Mouse (Mus musculus): ENCODE results near the gene Otulin.

Otulin gene

GRCm38 (mm10) chr15:27612533-27613221, 17.8 kb downstream of the Otulin start:
- DNase-seq = peak; percentile 37 to 69

- DNase-seq = no peak
Observed at GRCm38 (mm10) chr15:27609554-27609953, 20.9 kb downstream of the Otulin start.

GRCm38 (mm10) chr15:27605252-27605651, 25.2 kb downstream of the Otulin start:
- DNase-seq = no peak

GRCm38 (mm10) chr15:27604558-27604957, 25.9 kb downstream of the Otulin start:
- DNase-seq = no peak

GRCm38 (mm10) chr15:27600524-27600923, 30.0 kb downstream of the Otulin start:
- DNase-seq = no peak

- no peak for DNase-seq
Observed at GRCm38 (mm10) chr15:27598786-27599385, 31.6 kb downstream of the Otulin start.

GRCm38 (mm10) chr15:27597516-27597915, 33.0 kb downstream of the Otulin start:
- DNase-seq = no peak

GRCm38 (mm10) chr15:27596463-27597140, 33.9 kb downstream of the Otulin start:
- no peak for DNase-seq

GRCm38 (mm10) chr15:27595560-27595959, 34.9 kb downstream of the Otulin start:
- DNase-seq = no peak

GRCm38 (mm10) chr15:27594973-27595372, 35.5 kb downstream of the Otulin start:
- no peak for DNase-seq

GRCm38 (mm10) chr15:27593717-27594116, 36.8 kb downstream of the Otulin start:
- no peak for DNase-seq

GRCm38 (mm10) chr15:27592620-27593320, 37.7 kb downstream of the Otulin start:
- no peak for DNase-seq

GRCm38 (mm10) chr15:27590812-27591211, 39.7 kb downstream of the Otulin start:
- DNase-seq = no peak

- no peak for DNase-seq
Observed at GRCm38 (mm10) chr15:27588087-27588826, 42.2 kb downstream of the Otulin start.

- no peak for DNase-seq
Observed at GRCm38 (mm10) chr15:27586093-27586480, 44.4 kb downstream of the Otulin start.

GRCm38 (mm10) chr15:27585466-27586092, 44.9 kb downstream of the Otulin start:
- DNase-seq = no peak

GRCm38 (mm10) chr15:27583620-27584019, 46.9 kb downstream of the Otulin start:
- no peak for DNase-seq

- peak; percentile 61 to 72 for DNase-seq
Observed at GRCm38 (mm10) chr15:27583042-27583441, 47.5 kb downstream of the Otulin start.

GRCm38 (mm10) chr15:27582428-27582827, 48.1 kb downstream of the Otulin start:
- no peak for DNase-seq

GRCm38 (mm10) chr15:27581640-27582039, 48.9 kb downstream of the Otulin start:
- no peak for DNase-seq

- no peak for DNase-seq
Observed at GRCm38 (mm10) chr15:27580771-27581170, 49.7 kb downstream of the Otulin start.

- no peak for DNase-seq
Observed at GRCm38 (mm10) chr15:27579853-27580252, 50.6 kb downstream of the Otulin start.
